Mouse (Mus musculus) cerebellum, postnatal 10 days (tissue): ENCODE results near the gene Mical3.
A peak's percentile ranks its signal among the peaks of the same experiment; 100 is the strongest.

ENCODE experiments used
- DNase-seq, 2 experiments: peaks; one replicate each; pipeline ENCODE4 v3.0.0; 2021; ENCODE audit warnings: mixed read lengths in 2 of 2

Gene Mical3

GRCm38 (mm10) chr6:121045345-121046080, 85.3 kb downstream of the Mical3 start:
- DNase-seq, result peak; percentile 75 to 77

DNA sequence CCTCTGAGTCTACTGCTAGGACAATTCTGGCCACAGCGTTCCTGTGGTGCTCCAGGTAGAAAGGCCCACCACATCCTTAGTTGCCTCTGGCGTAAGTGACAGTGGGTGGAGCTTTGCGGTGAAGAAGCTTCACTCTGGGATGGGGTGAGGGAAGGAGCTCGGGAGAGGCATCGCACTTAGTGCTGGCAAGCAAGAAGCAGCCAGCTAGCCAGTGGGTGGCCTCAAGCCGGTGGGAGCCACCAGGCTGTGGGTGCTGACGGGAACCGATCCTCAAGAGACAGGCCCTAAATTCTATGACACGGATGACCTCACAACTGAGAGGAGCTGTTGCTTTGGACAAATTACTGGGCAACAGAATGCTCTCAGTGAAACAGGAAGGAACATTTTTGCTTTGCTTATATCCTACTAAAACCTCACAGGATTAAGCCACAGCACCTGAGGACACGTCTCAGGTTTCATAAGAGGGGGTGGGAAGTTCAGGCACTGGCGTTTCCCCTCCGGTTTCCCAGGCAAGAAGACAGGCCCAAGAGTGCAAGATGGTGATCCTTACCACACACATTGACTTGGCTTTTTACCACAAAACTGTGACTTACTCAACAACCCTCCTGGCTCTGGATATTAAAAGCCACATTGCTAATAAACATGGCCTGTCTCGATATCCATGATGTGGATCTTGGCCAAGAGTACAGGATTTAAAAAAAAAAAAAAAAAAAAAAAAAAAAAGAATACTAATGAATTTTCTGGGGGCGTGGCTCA, 87.2 kb downstream of the Mical3 start:
- no peak for DNase-seq

GRCm38 (mm10) chr6:121039719-121040118, 91.1 kb downstream of the Mical3 start:
- no peak for DNase-seq

DNA sequence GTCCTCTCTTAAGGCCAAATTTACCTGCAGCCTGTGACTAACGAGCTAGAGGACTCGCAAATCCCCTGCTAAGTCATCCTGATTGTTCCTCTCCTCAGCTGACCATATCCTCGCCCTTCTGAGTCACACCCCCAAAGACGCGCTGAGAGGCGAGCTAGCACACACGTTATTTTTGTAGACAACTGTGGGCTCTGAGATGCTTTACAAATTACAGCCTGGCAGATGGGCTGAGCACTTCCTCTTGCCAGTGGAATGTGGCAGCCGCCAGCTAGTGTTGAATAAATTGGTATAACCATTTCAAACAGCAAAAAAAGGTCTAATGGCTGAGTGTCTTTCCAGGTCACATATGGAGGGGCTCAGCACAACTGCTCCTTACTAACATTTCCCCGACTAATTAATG, 91.5 kb downstream of the Mical3 start:
- peak; percentile 56 to 61 for DNase-seq

- DNase-seq, result no peak
Measured at GRCm38 (mm10) chr6:121037086-121037485, 93.7 kb downstream of the Mical3 start.

GRCm38 (mm10) chr6:121035929-121036328, 94.9 kb downstream of the Mical3 start:
- no peak for DNase-seq

DNA sequence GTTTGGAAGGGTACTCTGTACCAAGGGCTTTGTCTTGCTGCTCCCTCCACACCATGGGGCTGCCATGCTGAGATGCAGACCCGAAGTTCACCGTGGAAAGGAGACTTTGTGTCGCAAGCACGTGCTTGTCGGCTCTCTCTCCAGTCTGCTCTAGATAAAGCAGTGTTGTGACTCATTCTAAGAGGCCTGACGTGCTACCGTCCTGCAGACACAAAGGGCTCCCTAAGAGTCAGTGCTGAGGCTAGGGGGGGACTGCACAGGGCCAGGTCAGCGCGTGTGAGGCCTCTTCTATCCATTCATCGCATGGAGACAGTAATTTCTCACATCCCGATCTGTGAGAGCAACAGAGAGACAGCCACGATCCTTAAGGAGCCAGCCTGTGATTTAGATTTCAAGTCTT, 95.5 kb downstream of the Mical3 start:
- no peak for DNase-seq

DNA sequence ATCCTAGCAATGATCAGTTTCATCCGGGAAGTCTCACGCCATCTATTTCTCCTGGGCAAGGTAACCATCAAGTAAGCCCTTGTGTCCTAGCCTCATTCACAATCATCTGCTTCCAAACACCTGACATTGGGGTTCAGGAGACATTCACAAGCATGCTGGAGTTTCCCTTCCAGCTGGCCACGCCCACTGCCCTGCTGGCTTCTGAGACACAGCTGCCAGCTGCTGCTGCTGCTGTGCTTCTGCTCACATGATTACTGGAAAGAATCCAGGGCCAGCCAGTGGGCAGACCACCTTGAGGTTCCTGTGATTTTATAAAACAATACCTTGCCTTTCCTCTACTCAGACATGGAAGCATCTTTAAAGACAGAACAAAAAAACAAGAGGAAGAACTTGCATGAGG, 97.5 kb downstream of the Mical3 start:
- DNase-seq, result no peak

DNA sequence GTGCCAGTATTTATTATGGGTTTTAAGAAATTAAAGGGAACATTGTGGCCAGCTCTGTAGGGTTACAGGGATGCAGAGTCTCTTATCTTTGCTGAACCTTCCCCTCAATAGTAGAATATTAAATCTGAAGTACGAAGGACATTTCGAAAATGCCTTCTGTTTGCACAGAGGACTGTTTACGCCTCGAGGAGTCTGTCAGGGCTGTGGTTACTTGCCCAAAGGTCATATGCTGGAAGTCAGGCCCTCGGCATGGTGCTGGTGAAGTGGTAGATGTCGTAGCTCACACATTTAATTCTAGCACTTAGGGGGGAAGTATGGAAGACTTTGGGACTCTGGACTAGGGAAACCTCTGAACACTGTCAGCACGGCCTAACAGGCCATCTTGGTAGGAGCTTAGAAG, 99.4 kb downstream of the Mical3 start:
- no peak for DNase-seq

DNA sequence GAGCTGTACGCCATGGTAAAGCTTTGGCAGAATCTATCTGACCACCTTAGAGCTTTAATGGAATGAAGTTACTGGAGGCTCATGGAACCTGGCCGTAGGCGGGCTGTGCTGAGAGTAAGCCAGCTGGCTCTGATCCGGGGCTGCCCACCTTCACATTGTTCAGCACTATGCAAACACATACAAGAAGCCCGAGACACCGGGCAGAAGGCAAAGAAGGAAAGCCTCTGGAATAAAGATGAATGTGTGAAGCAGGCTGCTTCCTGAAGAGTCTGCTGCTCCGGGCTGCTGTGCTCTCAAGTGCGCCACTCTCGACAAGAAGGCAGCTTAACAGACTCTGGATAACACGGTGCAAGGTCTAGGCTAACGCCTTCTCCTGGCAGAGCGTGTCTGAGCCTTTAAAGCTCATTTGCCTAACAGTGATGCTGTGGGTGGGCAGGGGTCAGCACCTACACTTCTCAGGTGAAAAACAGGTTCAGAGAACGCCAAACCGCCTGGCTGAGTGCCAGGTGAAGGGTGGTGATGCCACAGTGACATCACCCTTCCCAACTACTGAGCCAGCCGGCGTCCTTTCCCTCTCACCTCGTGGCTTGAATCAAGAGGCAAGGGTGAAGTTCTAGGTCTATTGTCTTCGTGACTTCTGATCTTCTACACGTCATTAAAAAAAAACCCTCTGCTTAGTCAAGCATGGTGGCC, 100.8 kb downstream of the Mical3 start:
- no peak for DNase-seq

- DNase-seq, result no peak
Measured at GRCm38 (mm10) chr6:121028514-121028913, 102.3 kb downstream of the Mical3 start.

GRCm38 (mm10) chr6:121027314-121027713, 103.5 kb downstream of the Mical3 start:
- DNase-seq, result peak; percentile 72 to 77

GRCm38 (mm10) chr6:121026866-121027265, 103.9 kb downstream of the Mical3 start:
- DNase-seq, result peak; percentile 81 to 87

DNA sequence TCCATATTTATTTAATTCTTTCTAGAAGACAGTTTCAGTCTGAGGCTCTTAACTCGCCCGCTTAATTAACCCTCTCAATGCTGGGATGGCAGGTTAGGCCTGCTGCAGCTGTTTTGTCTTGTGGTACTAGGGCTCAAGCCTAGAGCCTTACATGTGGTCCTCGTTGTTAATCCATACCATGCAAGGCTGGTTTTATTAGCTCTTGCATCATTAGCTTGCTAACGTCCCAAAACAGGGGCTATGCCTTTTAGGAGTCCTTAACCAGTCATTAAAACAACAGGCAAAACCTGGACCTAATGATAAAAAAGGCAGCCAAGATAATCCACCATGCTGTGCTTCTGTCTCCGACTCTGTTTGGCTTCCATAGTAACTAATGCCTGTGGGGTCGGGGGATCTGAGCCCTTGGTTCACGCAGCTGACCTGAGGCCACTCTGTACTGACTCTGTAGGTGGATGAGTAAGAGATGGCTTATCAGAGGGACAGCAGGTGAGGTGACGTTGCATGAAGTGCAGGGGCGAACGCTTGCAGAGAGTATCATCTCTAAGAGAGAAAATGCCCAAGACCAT, 104.7 kb downstream of the Mical3 start:
- no peak for DNase-seq

DNA sequence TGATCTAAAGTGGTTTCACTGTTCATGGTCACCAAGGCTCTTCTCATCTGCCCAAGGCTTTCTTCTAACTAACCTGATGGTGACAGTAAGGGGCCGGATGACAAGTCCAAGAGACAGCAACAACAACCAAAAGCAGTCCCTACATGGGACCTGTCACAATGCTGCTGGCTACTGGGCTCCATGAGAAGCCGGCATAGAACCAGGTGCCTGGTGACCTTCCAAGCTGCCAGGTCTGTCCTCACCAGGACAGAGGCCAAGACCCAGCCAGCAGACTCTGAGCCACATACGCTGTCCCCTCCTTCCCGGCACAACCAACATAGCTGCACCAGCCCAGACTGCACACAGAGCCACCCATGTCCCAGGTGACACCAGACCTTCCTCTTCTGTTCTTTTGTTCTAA, 112.7 kb downstream of the Mical3 start:
- DNase-seq, result peak; percentile 56 to 65

DNA sequence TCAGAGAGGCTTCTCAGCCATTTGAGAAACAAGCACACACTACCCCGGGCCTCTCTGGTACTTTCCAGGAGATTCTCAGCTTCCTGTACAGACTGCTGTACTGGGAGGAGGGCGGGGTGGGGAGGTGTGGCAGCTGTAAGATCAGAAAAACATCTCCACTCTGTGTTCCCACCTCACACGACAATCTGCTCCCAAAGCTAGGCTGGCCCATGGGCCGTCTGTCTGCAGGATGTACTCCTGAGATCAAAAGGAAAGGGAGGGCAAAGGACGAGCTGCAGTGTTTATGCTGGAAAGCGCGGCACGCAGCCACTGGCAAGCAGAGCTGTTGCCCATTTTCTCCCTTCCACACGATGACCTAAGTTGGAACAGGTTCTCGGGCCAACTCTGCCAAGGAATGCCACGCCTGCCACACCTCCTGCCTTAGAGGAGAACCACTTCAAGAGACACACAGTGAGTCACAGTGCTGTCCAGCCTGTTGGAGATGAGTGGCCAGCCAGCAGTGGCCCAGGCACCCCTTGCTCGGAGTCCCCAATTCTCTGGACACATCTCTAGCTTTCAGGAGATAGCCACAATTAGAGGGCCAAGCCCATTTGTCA, 113.3 kb downstream of the Mical3 start:
- DNase-seq, result peak; percentile 52 to 53

DNA sequence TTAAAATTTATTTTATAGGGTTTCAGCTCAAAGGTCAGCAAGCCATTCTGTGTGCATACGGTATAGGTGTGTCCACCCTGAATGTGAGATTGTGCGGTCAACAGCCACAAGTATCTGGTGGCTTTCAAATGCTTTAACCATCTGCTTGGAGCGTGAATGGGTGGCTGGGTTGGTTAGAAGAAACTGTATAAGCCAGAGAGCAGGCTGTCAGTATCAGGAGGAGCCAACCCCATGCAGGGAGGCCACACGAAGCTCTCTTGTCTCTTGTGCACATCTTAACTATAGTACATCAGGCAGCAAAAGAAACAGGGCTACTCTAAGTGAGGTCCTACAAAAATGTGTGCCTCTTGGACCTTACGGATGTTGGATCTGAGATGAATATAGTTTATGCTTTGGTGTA, 114.7 kb downstream of the Mical3 start:
- DNase-seq, result no peak

GRCm38 (mm10) chr6:121014339-121014738, 116.5 kb downstream of the Mical3 start:
- no peak for DNase-seq

DNA sequence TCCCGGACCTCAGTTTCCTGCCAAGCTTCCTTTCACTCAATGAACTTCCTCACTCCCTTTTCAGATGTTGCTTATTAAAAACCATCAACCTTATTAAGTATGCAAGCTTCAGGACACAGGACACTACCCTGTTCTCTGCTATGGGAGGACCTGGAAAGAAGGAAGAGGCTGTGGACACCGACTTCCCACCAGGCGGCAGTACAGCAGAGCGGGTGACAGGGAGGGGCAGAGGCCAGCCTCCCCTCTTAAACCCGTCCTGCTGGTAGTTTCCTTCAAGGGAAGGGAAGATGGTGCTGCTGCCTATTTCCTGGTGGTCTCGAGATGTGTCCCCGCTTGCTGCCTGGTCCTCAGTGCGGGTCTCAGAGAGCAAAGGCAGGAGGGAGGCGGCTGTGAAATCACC, 117.0 kb downstream of the Mical3 start:
- peak; percentile 79 to 82 for DNase-seq

GRCm38 (mm10) chr6:121011709-121012108, 119.1 kb downstream of the Mical3 start:
- DNase-seq, result no peak

DNA sequence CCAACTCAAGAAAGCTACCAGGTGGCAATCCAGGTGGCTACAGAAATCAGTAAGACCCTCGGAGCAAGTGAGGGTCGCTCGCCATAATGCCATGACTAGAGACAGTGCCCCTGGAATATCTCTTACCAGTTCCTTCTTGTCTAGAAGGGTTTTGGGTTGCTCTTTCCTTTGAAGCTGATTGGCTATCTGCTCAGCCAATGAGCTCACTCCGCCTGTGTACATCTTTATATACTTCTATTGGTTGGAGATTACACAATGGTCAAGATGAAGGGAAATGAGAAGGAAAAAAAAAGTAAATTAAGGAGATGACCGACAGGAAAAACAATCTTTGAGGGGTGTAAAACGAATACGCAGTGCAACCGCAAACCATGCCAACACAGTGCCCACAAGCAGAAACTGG, 121.1 kb downstream of the Mical3 start:
- DNase-seq, result no peak

GRCm38 (mm10) chr6:121004959-121005358, 125.8 kb downstream of the Mical3 start:
- peak; percentile 81 for DNase-seq

DNA sequence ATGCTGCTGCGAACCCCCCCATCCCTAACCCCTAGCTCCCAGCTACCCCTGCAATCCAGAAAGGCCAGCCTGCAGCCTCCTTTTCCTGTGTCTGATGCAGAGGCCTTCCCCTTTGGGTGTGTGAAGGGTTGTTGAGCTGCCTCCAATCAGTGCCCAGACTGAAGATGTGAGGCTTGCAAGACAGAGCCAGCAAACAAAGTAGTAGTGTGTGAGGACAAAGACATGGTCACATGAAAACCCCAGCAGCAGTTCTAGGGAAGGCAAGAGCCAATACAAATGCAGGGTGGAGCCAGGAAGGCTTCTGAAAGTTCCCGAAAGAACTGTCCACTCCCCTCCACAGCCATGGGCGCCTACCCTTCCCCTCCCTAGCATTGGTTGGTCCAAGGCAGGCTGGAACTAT, 127.8 kb downstream of the Mical3 start:
- DNase-seq, result no peak
